Mouse (Mus musculus): ENCODE measurements around the gene Arl3. TPM values are rescaled to one million over a fixed set of nuclear protein-coding genes. Genes with fewer than 3 reads are reported as not detected.

The Arl3 gene
- polyA plus RNA-seq, 1 experiment from 2014 or later = 209 TPM

GRCm38 (mm10) chr19:46606718-46607117 is 33.7 kb upstream of the Arl3 start:
- Histone ChIP-seq H3K27ac (no peak overlapping the region), H3K9me3 (no peaks in the 10 kb centered on the region), H3K27me3 (ENCODE audit: insufficient read depth, poor library complexity, severe bottlenecking) (no peaks in the 10 kb centered on the region), H3K4me3 (no peak overlapping the region), H3K36me3 (peaks cover 73% of the 10 kb centered on the region), H3K4me1 (replicated peaks) (peaks cover 11% of the 10 kb centered on the region)
- WGBS = 94% methylated on average over 13 of the region's 13 CpGs
- DNase-seq (ENCODE audit: low spot score) = no peak

- DNase-seq (ENCODE audit: low spot score) = no peak
Measured at GRCm38 (mm10) chr19:46602406-46602805, 29.4 kb upstream of the Arl3 start.

GRCm38 (mm10) chr19:46601491-46601890 is 28.5 kb upstream of the Arl3 start:
- Histone ChIP-seq H3K4me3 (no peak overlapping the region), H3K27ac (no peak overlapping the region), H3K4me1 (replicated peaks) (peaks cover 25% of the 10 kb centered on the region), H3K9me3 (no peaks in the 10 kb centered on the region), H3K36me3 (peaks cover 48% of the 10 kb centered on the region), H3K27me3 (ENCODE audit: insufficient read depth, poor library complexity, severe bottlenecking) (no peaks in the 10 kb centered on the region)
- no peak for DNase-seq (ENCODE audit: low spot score)
- WGBS = 89% methylated on average over 14 of the region's 14 CpGs

More at GRCm38 (mm10) chr19:46602406-46602805, 29.4 kb upstream of the Arl3 start:
- no peak overlapping the region for H3K4me3 ChIP-seq
- peaks cover 55% of the 10 kb centered on the region for H3K36me3 ChIP-seq
- WGBS = 92% methylated on average over 4 of the region's 4 CpGs
- no peaks in the 10 kb centered on the region for H3K27me3 ChIP-seq (ENCODE audit: insufficient read depth, poor library complexity, severe bottlenecking)
- H3K4me1 ChIP-seq (replicated peaks) = peaks cover 25% of the 10 kb centered on the region
- H3K9me3 ChIP-seq = no peaks in the 10 kb centered on the region
- H3K27ac ChIP-seq = no peak overlapping the region

GRCm38 (mm10) chr19:46600371-46600770 is 27.4 kb upstream of the Arl3 start:
- Histone ChIP-seq H3K27me3 (ENCODE audit: insufficient read depth, poor library complexity, severe bottlenecking) (no peaks in the 10 kb centered on the region), H3K9me3 (no peaks in the 10 kb centered on the region), H3K36me3 (peaks cover 49% of the 10 kb centered on the region), H3K27ac (no peak overlapping the region), H3K4me1 (replicated peaks) (peaks cover 25% of the 10 kb centered on the region), H3K4me3 (peak overlapping the region; percentile 97)
- 83% methylated on average over 4 of the region's 4 CpGs for WGBS
- DNase-seq (ENCODE audit: low spot score) = no peak

GRCm38 (mm10) chr19:46599375-46600256 is 26.6 kb upstream of the Arl3 start:
- WGBS = 27% methylated on average over 22 of the region's 22 CpGs
- Histone ChIP-seq H3K4me3 (peak overlapping the region; percentile 97), H3K36me3 (peaks cover 52% of the 10 kb centered on the region), H3K27me3 (ENCODE audit: insufficient read depth, poor library complexity, severe bottlenecking) (no peaks in the 10 kb centered on the region), H3K4me1 (replicated peaks) (peaks cover 25% of the 10 kb centered on the region), H3K27ac (peak overlapping the region; percentile 89), H3K9me3 (no peaks in the 10 kb centered on the region)
- no peak for DNase-seq (ENCODE audit: low spot score)

- under 1% methylated on average over 22 of the region's 22 CpGs for WGBS
- H3K4me1 ChIP-seq (replicated peaks) = peaks cover 25% of the 10 kb centered on the region
- H3K36me3 ChIP-seq = peaks cover 50% of the 10 kb centered on the region
- peak within 1 kb of the TSS; percentile 89 for H3K27ac ChIP-seq
- H3K27me3 ChIP-seq (ENCODE audit: insufficient read depth, poor library complexity, severe bottlenecking) = no peaks in the 10 kb centered on the region
- no peaks in the 10 kb centered on the region for H3K9me3 ChIP-seq
- DNase-seq (ENCODE audit: low spot score) = peak; percentile 98
- H3K4me3 ChIP-seq = peak within 1 kb of the TSS; percentile 97
Measured at GRCm38 (mm10) chr19:46598720-46599252, 25.8 kb upstream of the Arl3 start, which contains the start of gene Wbp1l. TSS of gene Wbp1l (plus strand) at chr19:46599084.

GRCm38 (mm10) chr19:46598187-46598586 is 25.2 kb upstream of the Arl3 start:
- Histone ChIP-seq H3K36me3 (peaks cover 50% of the 10 kb centered on the region), H3K9me3 (no peaks in the 10 kb centered on the region), H3K27ac (peak overlapping the region; percentile 89), H3K4me1 (replicated peaks) (peaks cover 25% of the 10 kb centered on the region), H3K27me3 (ENCODE audit: insufficient read depth, poor library complexity, severe bottlenecking) (no peaks in the 10 kb centered on the region), H3K4me3 (peak overlapping the region; percentile 97)
- 83% methylated on average over 4 of the region's 4 CpGs for WGBS
- DNase-seq (ENCODE audit: low spot score) = no peak

GRCm38 (mm10) chr19:46592751-46593439 is 19.9 kb upstream of the Arl3 start:
- no peak overlapping the region for H3K4me3 ChIP-seq
- WGBS = 96% methylated on average over 9 of the region's 9 CpGs
- H3K27me3 ChIP-seq (ENCODE audit: insufficient read depth, poor library complexity, severe bottlenecking) = no peaks in the 10 kb centered on the region
- DNase-seq (ENCODE audit: low spot score) = no peak
- peaks cover under 1% of the 10 kb centered on the region; the same call in 1 of the 2 replicates for H3K4me1 ChIP-seq (replicated peaks)
- no peak overlapping the region for H3K27ac ChIP-seq
- peaks cover 84% of the 10 kb centered on the region for H3K36me3 ChIP-seq
- H3K9me3 ChIP-seq = no peaks in the 10 kb centered on the region

- 90% methylated on average over 6 of the region's 6 CpGs for WGBS
- Histone ChIP-seq H3K4me1 (replicated peaks) (no peaks in the 10 kb centered on the region), H3K9me3 (no peaks in the 10 kb centered on the region), H3K36me3 (peaks cover 93% of the 10 kb centered on the region), H3K4me3 (no peak overlapping the region), H3K27me3 (ENCODE audit: insufficient read depth, poor library complexity, severe bottlenecking) (no peaks in the 10 kb centered on the region), H3K27ac (no peak overlapping the region)
- DNase-seq (ENCODE audit: low spot score) = no peak
Measured at GRCm38 (mm10) chr19:46591575-46591974, 18.6 kb upstream of the Arl3 start.

GRCm38 (mm10) chr19:46587823-46588508 is 15.0 kb upstream of the Arl3 start:
- no peak overlapping the region for H3K27ac ChIP-seq
- H3K27me3 ChIP-seq (ENCODE audit: insufficient read depth, poor library complexity, severe bottlenecking) = no peaks in the 10 kb centered on the region
- no peaks in the 10 kb centered on the region for H3K4me1 ChIP-seq (replicated peaks)
- 60% methylated on average over 13 of the region's 13 CpGs for WGBS
- peaks cover 72% of the 10 kb centered on the region for H3K36me3 ChIP-seq
- no peaks in the 10 kb centered on the region for H3K9me3 ChIP-seq
- no peak overlapping the region for H3K4me3 ChIP-seq
- peak; percentile 86 for DNase-seq (ENCODE audit: low spot score)

- DNase-seq (ENCODE audit: low spot score) = no peak
- no peak overlapping the region for H3K4me3 ChIP-seq
- H3K4me1 ChIP-seq (replicated peaks) = peaks cover 37% of the 10 kb centered on the region
- no peaks in the 10 kb centered on the region for H3K36me3 ChIP-seq
- H3K9me3 ChIP-seq = no peaks in the 10 kb centered on the region
- WGBS = 62% methylated on average over 4 of the region's 4 CpGs
- no peaks in the 10 kb centered on the region for H3K27me3 ChIP-seq (ENCODE audit: insufficient read depth, poor library complexity, severe bottlenecking)
- H3K27ac ChIP-seq = no peak overlapping the region
Measured at GRCm38 (mm10) chr19:46575196-46575595, 2.2 kb upstream of the Arl3 start.

GRCm38 (mm10) chr19:46573990-46574389 is 992 bp upstream of the Arl3 start:
- Histone ChIP-seq H3K4me3 (peak overlapping the region; percentile 89), H3K4me1 (replicated peaks) (peaks cover 37% of the 10 kb centered on the region), H3K27me3 (ENCODE audit: insufficient read depth, poor library complexity, severe bottlenecking) (no peaks in the 10 kb centered on the region), H3K36me3 (no peaks in the 10 kb centered on the region), H3K27ac (peak overlapping the region; percentile 95), H3K9me3 (no peaks in the 10 kb centered on the region)
- WGBS = 52% methylated on average over 6 of the region's 6 CpGs
- no peak for DNase-seq (ENCODE audit: low spot score)

Measured in hindbrain, embryonic 10.5 days (tissue).